Mouse (Mus musculus) spleen, adult 2 months (tissue): ENCODE data around the gene Itm2b. TPM values are rescaled to one million over a fixed set of nuclear protein-coding genes. Genes with fewer than 3 reads are reported as not detected.

ENCODE experiments used
- DNase-seq, 2 experiments: peaks; one replicate each; pipeline versions ENCODE4 v3.0.0 to v3.0.0-alpha.2; 2012 to 2021; ENCODE audit warnings: low spot score in 2 of 2, low read depth in 1 of 2
- H3K27ac ChIP-seq: fragments of 200-500 bp; 2 replicates; pipeline ENCODE4 v1.5.1; 2012; ENCODE audit warnings: low read length, inconsistent platforms; ENCODE audit not compliant: insufficient read depth
- H3K27me3 ChIP-seq: fragments of 200-500 bp; 2 replicates; pipeline ENCODE4 v1.6.1; 2012; ENCODE audit warnings: mild to moderate bottlenecking, moderate library complexity, low read length, inconsistent platforms; ENCODE audit not compliant: control insufficient read depth, insufficient read depth
- H3K36me3 ChIP-seq: fragments of 200-500 bp; 2 replicates; pipeline ENCODE4 v1.6.1; 2012; ENCODE audit warnings: mild to moderate bottlenecking, low read length, inconsistent platforms; ENCODE audit not compliant: control insufficient read depth, insufficient read depth
- H3K4me1 ChIP-seq: fragments of 200-500 bp; 2 replicates; pipeline ENCODE4 v1.6.1; 2011; ENCODE audit warnings: inconsistent platforms; ENCODE audit not compliant: control insufficient read depth, insufficient read depth, insufficient read length
- H3K4me3 ChIP-seq: fragments of 200-500 bp; 2 replicates; pipeline ENCODE4 v1.5.1; 2011; ENCODE audit warnings: mild to moderate bottlenecking, inconsistent platforms; ENCODE audit not compliant: insufficient read depth, insufficient read length; ENCODE audit errors: extremely low read depth
- CTCF ChIP-seq: fragments of 200-500 bp; IDR thresholded peaks from 2 replicates; pipeline ENCODE4 v1.5.1; 2011; ENCODE audit warnings: mild to moderate bottlenecking, inconsistent platforms; ENCODE audit not compliant: insufficient read depth, insufficient read length, insufficient replicate concordance; ENCODE audit errors: extremely low read depth
- POLR2A ChIP-seq: fragments of 200-500 bp; IDR thresholded peaks from 2 replicates; pipeline ENCODE4 v1.6.1; 2011; ENCODE audit warnings: low read depth, low read length, inconsistent platforms
- WGBS: fragments of 180-500 bp; shearing (Covaris S2); methylation state at CpG from one replicate; pipeline ENCODE4 v1.1.7; 2018; 5-methylcytosine and 5-hydroxymethylcytosine counted together
- polyA plus RNA-seq: library from polyadenylated mRNA; depleted of rRNA; stranded (reverse); fragments of >200 nt; gene quantifications from 2 replicates; pipeline ENCODE4 v1.2.3, GENCODE M21; 2012; rRNA removed

The Itm2b gene
- polyA plus RNA-seq, 1 experiment = 567 TPM

DNA sequence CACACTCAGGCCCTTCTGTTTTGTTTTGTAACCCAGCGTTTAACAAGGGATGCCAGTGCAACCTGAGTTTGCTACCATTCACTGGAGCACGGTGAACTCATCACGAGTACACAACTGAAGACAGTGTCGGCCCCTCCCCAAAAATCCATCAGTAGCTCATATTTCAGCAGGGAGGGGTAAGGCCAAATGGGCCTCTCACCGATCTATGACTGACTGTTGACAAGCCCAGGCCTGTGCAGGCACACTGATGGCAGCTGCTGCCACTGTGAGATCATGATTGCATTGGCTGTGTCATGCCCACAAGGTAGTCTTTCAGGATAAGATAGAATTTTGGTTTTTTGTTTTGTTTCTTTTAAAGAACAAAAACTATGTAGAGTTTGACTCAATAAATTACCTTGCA, 71.7 kb downstream of the Itm2b start:
- no peak for TF ChIP-seq CTCF
- no peak for TF ChIP-seq POLR2A
- no peaks in the 10 kb centered on the region; the same call in 1 of the 2 replicates for H3K4me1 ChIP-seq
- 79% methylated on average over 5 of the region's 5 CpGs for WGBS

DNA sequence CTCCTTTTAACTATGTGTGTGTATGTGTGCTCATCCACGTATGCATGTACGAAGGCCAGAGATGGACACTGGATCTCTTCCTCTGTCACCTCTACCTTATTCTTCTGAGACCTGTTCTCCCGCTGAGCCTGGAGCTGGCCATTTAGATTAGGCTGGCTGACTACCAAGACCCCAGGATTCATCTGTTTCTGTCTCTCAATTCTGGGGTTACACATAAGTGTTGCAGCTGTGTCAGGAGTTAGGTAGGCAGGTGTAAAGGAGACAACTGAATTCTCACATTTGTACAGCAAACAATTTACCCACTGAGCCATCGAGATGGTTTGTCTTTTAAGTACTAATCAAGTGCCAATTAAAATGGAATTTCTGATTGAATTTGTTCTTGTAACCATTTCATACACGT, 72.2 kb downstream of the Itm2b start:
- no peaks in the 10 kb centered on the region for H3K27me3 ChIP-seq
- TF ChIP-seq POLR2A (no peak), CTCF (no peak)
- DNase-seq = no peak
- no peaks in the 10 kb centered on the region; the same call in 1 of the 2 replicates for H3K4me1 ChIP-seq
- WGBS = 90% methylated on average over 5 of the region's 5 CpGs
- H3K36me3 ChIP-seq = peaks cover 1% of the 10 kb centered on the region
- H3K4me3 ChIP-seq = no peak overlapping the region
- H3K27ac ChIP-seq = no peak overlapping the region

More for the DNA sequence above, 71.7 kb downstream of the Itm2b start:
- H3K27me3 ChIP-seq = no peaks in the 10 kb centered on the region
- H3K27ac ChIP-seq = no peak overlapping the region
- DNase-seq = no peak
- no peak overlapping the region for H3K4me3 ChIP-seq
- H3K36me3 ChIP-seq = peaks cover 1% of the 10 kb centered on the region

Other genes with a start within 250 kb of the Itm2b start
- 2.7 and 2.8 TPM in 2 replicates for gene Lpar6, start 147.4 kb downstream of the Itm2b start, polyA plus RNA-seq
- gene Rb1, start 59.5 kb downstream of the Itm2b start, polyA plus RNA-seq = 4.5 and 5.2 TPM in 2 replicates
- 8.4 and 9.4 TPM in 2 replicates for gene Med4, start 124.7 kb upstream of the Itm2b start, polyA plus RNA-seq
- gene Sucla2, start 140.0 kb upstream of the Itm2b start, polyA plus RNA-seq = 3.0 and 3.8 TPM in 2 replicates
- gene Nudt15, start 163.0 kb upstream of the Itm2b start, polyA plus RNA-seq = 2.3 and 2.4 TPM in 2 replicates